Comparison of ENCODE assay signal across 9 mouse cellular contexts in the genomic region with DNA sequence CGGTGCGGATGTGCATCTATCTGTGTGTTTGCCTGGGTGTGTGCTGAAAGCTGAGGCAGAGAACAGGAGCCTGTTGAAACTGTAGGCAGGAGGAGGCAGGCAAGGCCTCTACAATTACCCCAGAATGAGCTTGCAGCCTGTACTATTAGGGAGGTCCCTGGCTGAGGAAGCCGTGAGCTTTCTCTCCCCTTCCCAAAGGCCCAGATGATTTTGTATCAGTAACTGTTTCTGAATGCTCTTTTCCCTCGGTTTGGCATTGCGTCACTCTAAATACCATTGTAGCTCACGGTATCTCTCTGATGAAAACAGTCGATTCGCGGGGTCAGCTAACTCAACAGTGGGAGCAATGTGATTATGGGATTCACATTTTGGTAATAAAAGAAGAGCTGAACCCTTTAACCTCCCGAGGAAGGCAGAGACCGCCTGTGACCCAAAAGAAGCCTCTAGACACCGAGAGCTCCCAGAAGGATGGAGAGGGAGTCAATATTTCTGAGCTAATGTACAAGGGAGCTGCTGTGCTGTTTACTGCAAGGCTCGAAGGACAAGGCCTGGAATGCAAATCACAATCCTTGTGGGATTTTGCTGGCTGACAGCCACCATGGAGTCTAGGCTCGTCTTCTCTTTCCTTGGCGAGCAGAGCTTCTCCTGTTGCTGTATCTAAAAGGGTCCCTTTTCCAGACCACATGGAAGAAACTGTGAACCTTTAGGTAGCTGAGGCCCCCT.
A peak's percentile ranks its signal among the peaks of the same experiment; 100 is the strongest.
DNase-seq lines count a peak whose midpoint lies in the region; ATAC-seq lines count a peak whose summit lies in the region.
"Had no signal": no experiment of that assay in that cellular context is flagged by ENCODE, and none has a peak within 500 bp of the region (broad histone marks: within the 10 kb centered on the region; RNA-seq: fewer than 3 reads in every experiment).

No protein-coding gene starts in this region.

- H3K27ac ChIP-seq in embryonic facial prominence, embryonic 11.5 days (replicated peaks; ENCODE audit: low read depth, low read length), result no peak overlapping the region
- H3K27ac ChIP-seq in embryonic facial prominence, embryonic 10.5 days (replicated peaks), result no peak overlapping the region; the same call in 1 of the 2 replicates
- H3K27ac ChIP-seq in stomach, embryonic 14.5 days (ENCODE audit: low read length), result peak overlapping the region; percentile 22; the same call in 1 of the 2 replicates

- no peak for ATAC-seq in embryonic facial prominence, embryonic 11.5 days (replicated peaks; ENCODE audit: insufficient number of reproducible peaks, low FRiP score, low TSS enrichment, low read depth)
- no peak for ATAC-seq in stomach, embryonic 14.5 days (ENCODE audit: insufficient number of reproducible peaks, insufficient read depth, low FRiP score, low read depth)

- H3K4me2 ChIP-seq in embryonic facial prominence, embryonic 11.5 days (ENCODE audit: low read depth, low read length), result no peak overlapping the region
- H3K4me2 ChIP-seq in stomach, embryonic 14.5 days (replicated peaks; ENCODE audit: low read depth, low read length), result no peak overlapping the region
- H3K4me2 ChIP-seq: midbrain, embryonic 11.5 days had no signal

- 74% methylated on average over 15 of the region's 15 CpGs for WGBS in embryonic facial prominence, embryonic 11.5 days
- whole genome bisulfite sequencing in embryonic facial prominence, embryonic 10.5 days, result 79% methylated on average over 15 of the region's 15 CpGs
- 70% methylated on average over 15 of the region's 15 CpGs for WGBS in stomach, embryonic 14.5 days

- DNase-seq in embryonic facial prominence, embryonic 11.5 days (ENCODE audit: low spot score), result peak; percentile 14
- no peak for DNase-seq in embryonic facial prominence, embryonic 10.5 days (ENCODE audit: low spot score)
- DNase-seq in ovary, postnatal 36 days (ENCODE audit: low spot score), result peak; percentile 31
- no peak for DNase-seq in ovary, postnatal 10 days (ENCODE audit: low spot score)
- peak; percentile 72 for DNase-seq in heart, postnatal 4 days
- no peak for DNase-seq in frontal cortex, adult 2 months (ENCODE audit: extremely low spot score in 1 of 2, low spot score in 1 of 2)
- no peak for DNase-seq in embryo, embryonic 9.5 days (ENCODE audit: extremely low spot score)

- H3K9ac ChIP-seq in embryonic facial prominence, embryonic 11.5 days (replicated peaks; ENCODE audit: low read length), result no peak overlapping the region
- H3K9ac ChIP-seq in stomach, embryonic 14.5 days (replicated peaks; ENCODE audit: low read depth, low read length), result no peak overlapping the region

- no peaks in the 10 kb centered on the region for H3K9me3 ChIP-seq in embryonic facial prominence, embryonic 11.5 days (replicated peaks; ENCODE audit: control insufficient read depth, low read length)
- H3K9me3 ChIP-seq in embryonic facial prominence, embryonic 10.5 days, result no peaks in the 10 kb centered on the region
- H3K9me3 ChIP-seq in stomach, embryonic 14.5 days (ENCODE audit: control insufficient read depth, low read depth, low read length), result no peaks in the 10 kb centered on the region

- no peak overlapping the region for H3K4me3 ChIP-seq in embryonic facial prominence, embryonic 11.5 days (ENCODE audit: low read depth, low read length)
- no peak overlapping the region for H3K4me3 ChIP-seq in embryonic facial prominence, embryonic 10.5 days
- no peak overlapping the region for H3K4me3 ChIP-seq in stomach, embryonic 14.5 days (ENCODE audit: low read depth, low read length)

- H3K36me3 ChIP-seq in embryonic facial prominence, embryonic 11.5 days (replicated peaks; ENCODE audit: control insufficient read depth, insufficient read depth, low read depth, low read length), result no peaks in the 10 kb centered on the region
- no peaks in the 10 kb centered on the region for H3K36me3 ChIP-seq in embryonic facial prominence, embryonic 10.5 days (replicated peaks)
- no peaks in the 10 kb centered on the region for H3K36me3 ChIP-seq in stomach, embryonic 14.5 days (ENCODE audit: control insufficient read depth, insufficient read depth, low read length)

- H3K4me1 ChIP-seq in embryonic facial prominence, embryonic 11.5 days (ENCODE audit: control insufficient read depth, insufficient read depth, low read length), result no peaks in the 10 kb centered on the region
- peaks cover 40% of the 10 kb centered on the region for H3K4me1 ChIP-seq in embryonic facial prominence, embryonic 10.5 days
- no peaks in the 10 kb centered on the region for H3K4me1 ChIP-seq in stomach, embryonic 14.5 days (ENCODE audit: control insufficient read depth, insufficient read depth, low read length)

- no peaks in the 10 kb centered on the region for H3K27me3 ChIP-seq in embryonic facial prominence, embryonic 11.5 days (ENCODE audit: control insufficient read depth, insufficient read depth, low read length)
- no peaks in the 10 kb centered on the region for H3K27me3 ChIP-seq in embryonic facial prominence, embryonic 10.5 days (replicated peaks; ENCODE audit: low read depth, poor library complexity, severe bottlenecking)
- H3K27me3 ChIP-seq in stomach, embryonic 14.5 days (ENCODE audit: control insufficient read depth, insufficient read depth, low read length), result no peaks in the 10 kb centered on the region

Comparison
In these comparisons a context has a peak if more than half of its experiments do, and no peak if none do; other contexts are left out.
1. DNase-seq: peak in embryonic facial prominence, embryonic 11.5 days (single experiment), ovary, postnatal 36 days (single experiment) and heart, postnatal 4 days (single experiment); none in embryonic facial prominence, embryonic 10.5 days (single experiment), ovary, postnatal 10 days (single experiment), frontal cortex, adult 2 months (0 of 2) and embryo, embryonic 9.5 days (single experiment).